Mouse (Mus musculus) CD4-positive helper T cell, adult 2 months (primary cell): ENCODE data around the gene Akap8.

Experiments
- DNase-seq: peaks from one replicate; pipeline ENCODE4 v3.0.0-alpha.2; 2012; ENCODE audit warnings: low read depth, missing footprints, low spot score

Akap8 gene

DNA sequence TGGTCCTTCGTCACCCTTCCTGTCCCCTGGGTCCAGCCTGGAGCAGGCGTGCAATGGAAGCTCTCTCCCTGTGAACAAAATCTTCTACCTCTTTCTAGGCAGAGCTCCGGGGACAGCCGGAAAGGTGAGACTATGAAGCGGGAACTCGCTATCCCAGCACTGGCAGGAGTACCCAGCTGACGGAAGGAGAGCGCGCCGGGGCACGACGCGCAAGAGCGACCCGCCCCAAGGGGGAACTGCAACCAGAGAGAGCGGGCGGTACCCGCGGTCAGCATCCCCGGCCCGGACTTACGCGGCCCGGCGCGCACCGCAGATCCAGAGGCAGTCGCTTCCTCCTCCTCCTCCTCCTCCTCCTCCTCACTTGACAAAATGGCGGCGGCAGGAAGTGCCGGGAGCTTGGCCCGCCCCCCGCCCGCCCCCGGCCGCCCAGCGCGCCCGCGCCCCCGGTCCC lies 37.2 kb downstream of the Akap8 start:
- DNase-seq, result peak; percentile 86

DNA sequence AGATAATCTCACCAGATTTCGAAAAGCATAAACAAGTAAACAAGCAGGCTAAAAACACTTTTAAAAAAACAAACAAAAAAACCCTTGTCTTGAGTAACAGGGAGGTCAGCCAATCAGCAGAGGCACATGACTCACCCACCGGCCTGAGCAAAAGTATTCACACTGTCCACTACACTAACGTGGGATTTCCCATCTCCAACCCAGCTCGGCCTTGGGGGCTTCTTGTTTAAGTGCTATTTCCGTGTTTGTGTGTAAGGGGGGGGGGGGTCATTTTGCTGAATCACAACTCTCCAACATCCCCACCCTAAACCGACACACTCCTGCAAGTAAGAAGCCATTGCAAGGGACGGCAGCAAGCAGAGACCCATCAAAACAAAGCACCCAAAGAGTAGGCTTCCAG lies 37.7 kb downstream of the Akap8 start:
- no peak for DNase-seq

DNA sequence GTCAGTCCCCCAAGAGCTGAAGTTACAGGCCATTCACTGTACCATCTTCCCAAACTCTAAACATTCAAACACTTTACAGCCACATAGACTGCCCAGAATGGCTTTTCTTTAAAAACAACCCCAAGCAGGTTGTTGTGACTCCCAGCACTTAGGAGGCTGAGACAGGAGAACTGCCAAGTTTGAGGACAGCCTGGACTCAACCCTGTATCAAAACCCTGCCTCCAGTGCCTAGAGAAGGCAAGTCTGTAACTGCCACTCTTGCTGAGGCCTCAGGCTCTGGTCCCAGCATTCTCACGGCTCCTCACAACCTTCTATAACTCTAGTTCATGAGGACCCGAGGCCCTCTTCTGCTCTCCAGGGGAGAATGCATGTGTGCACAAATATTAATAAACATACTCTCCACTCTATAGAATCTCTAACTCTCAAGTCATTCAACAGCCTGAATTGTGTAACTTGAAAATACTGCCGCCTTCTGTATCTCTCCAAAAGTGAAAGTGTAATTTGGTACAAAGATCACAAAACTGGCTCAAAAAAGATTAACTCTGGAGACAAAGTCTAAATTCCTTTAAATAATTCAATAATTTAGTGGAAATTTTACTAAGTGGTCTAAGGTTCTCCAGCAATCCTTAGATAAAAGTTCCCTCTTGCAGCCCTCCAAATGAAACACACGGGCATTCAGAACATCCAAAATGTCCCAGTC lies 39.3 kb downstream of the Akap8 start:
- DNase-seq, result peak; percentile 26

DNA sequence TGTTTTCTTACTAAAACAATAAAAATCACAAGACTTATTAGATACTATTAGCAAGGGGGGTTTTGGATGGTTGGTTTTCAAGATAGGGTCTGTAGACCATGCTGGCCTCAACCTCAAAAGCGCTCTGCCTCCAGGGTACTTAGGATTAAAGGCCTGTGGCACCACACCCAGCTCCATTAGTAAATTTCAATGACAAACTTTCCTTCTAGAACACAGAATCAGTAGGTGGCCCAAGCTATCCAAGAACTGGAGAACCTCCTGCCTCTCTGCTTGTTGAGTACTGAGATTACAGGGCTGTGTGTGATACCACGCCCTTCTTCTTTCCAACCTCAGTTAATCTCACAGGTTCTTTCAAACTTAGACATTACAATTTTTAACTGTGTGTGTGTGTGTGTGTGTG lies 39.9 kb downstream of the Akap8 start:
- peak; percentile 32 for DNase-seq

DNA sequence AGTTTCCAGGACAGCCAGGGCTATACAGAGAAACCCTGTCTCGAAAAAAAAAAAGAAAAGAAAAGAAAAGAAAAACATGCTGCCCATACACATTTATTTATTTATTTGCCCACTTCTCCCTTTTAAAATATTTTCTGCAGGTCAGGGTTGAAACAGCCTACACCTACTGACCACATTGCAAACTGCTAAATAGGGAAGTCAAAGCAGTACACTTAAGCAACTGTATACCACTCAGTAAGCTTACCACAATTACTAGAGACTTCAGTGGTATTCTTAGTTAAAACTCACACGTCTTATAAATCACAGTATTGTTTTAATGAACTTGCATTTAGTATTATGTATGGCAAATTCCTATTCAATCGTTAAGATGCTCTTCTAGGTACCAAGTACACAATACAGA lies 40.5 kb downstream of the Akap8 start:
- DNase-seq, result no peak

DNA sequence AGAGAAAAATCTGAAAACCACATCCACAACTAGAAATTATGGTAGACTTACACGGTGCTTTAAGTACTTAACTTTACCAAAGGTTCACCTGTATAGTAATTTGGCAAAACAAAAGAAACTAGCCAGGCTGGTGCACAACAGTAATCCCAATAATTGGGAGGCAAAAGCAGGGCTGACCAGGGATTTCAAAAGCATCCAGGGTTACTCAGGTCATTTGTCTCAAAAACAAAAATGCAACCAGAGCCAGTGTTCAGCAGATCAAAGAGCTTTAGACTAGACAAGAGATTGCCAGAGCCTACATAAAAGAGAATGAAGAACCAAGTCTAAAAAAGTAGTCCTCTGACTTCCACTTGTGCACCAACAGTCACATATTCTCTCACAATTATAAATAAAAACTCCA lies 43.8 kb downstream of the Akap8 start:
- peak; percentile 40 for DNase-seq

DNA sequence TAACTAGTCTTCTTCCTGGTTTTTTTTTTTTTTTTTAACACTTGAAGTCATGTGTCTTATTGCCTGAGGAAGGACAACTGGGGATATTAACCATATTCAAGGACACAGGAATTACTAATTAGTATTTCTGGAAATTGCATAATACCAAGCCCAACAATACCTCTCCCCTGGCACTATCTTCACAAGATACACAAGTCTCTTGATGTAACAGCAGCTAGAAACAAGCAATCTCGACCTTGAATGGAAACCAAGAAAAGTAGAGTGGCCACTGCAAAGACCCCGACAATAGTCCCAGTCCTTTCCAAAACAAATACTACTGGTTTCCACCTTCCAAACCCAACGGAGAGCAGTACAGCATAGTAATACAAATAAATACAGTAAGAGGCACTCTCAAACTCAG lies 45.5 kb downstream of the Akap8 start:
- DNase-seq, result no peak

DNA sequence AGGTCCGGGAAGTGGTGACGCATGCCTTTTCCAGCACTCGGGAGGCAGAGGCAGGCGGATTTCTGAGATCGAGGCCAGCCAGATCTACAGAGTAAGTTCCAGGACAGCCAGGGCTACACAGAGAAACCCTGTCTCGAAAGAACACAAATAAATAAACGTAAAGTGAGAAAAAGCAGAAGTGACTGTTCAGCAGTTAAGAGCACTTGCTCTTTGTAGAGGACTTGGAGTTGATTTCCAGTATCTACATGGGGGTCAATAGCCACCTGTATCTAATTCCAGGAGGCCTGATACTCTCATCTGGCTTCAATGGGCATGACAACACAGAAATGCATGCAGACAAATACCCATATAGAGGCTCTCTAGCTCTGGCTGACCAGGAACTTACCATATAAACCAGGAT lies 51.9 kb downstream of the Akap8 start:
- no peak for DNase-seq

DNA sequence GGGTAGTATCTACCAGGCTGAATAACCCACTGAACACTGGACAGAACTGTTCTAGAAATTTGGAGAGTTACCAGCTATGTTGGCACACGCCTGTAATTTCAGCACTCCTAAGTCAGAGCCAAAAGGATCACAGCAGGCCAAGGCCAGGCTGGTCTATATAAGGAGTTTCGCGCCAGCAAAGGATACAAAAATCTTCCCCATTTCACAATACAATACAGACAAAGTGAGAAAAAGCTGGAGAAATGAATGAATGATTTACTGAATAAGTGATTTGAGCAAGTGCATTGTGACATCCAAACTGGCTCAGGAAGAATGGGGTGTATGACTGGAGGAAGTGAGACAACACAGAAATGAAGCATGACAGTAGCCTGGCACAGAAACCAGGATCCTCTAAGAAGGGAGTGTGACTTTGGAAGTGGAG lies 52.5 kb downstream of the Akap8 start:
- no peak for DNase-seq

DNA sequence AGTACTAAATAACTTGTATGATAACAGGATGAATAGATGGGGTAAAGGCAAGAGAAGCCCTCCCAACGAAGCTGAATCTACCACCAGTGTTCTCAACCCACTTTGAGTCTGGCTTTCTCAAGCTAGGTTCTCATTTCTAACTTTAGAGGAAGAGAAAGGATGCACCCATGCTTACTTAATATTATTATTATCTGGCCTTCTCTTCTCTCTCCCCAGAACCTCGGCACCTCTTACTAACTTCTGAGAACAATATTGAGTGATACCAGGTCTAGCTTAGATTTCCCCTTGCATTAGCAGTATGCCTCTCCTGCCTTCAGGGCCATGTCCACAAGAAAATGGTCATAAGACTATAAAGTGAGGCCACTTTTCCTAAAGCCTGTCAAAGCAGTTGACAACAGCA lies 52.9 kb downstream of the Akap8 start:
- no peak for DNase-seq

DNA sequence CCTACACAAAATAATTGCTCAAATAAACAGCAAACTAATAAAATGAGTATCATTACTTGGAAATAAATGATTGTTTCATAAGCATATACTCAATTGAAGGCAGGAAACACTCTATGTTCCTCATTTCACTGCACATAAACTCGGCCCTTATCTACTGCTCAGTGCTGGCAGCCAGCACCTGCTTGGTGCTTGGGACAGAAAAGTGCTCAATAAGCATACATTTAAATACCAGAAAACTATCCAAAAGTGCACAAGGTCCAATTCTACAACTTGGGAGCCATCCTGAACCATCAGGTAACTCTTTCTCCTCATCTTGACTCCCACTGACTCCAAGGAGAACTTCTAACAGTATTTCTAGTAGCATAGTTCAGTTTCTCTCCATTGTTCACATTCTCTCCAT lies 53.4 kb downstream of the Akap8 start:
- no peak for DNase-seq

DNA sequence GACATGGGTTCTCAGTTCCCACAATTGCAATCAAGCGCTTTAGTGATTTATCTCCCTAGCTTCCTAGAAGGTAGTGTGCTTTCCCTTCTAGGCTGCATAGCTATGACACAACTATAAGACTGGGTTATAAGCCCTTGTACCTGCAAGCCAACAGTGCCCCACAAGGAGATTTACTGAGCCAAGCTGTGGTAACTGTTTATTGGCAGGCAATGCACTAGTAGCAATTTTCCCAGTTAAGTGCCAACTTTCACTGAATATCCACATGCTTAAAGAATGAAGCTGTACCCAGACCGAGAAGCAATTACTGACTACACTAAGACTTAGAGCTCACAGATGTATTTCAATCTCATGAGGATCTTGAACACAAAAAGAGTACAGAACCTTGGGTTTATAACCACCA lies 57.4 kb downstream of the Akap8 start:
- DNase-seq, result no peak

DNA sequence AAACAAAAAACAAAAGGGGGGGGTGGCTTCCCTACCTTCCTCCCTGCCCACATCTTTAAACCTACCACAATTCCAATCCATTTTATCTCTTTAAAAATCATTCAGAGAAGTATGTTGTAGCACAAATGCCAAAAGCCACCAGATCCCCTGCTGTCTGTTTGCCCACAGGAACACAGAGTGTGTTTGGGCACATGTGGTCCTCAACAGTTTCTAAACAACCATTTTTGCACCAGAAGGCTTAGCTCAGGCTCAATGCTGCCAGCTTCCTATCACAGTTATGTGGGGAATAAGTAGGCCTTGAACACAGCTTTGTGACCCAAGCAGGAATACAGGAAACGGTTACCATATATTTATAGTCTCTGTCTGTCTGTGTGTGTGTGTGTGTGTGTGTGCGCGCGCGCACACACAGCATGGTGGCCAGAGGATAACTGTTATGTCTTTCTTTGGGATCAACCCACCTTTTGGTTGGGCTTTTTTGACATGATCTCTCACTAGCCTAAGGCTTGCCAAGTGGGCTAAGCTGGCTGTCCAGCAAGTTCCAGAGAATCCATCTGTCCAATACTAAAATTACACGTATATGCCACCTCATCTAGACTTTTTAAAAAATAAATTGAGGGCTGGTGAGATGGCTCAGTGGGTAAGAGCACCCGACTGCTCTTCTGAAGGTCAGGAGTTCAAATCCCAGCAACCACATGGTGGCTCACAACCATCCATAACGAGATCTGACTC lies 58.0 kb downstream of the Akap8 start:
- no peak for DNase-seq

DNA sequence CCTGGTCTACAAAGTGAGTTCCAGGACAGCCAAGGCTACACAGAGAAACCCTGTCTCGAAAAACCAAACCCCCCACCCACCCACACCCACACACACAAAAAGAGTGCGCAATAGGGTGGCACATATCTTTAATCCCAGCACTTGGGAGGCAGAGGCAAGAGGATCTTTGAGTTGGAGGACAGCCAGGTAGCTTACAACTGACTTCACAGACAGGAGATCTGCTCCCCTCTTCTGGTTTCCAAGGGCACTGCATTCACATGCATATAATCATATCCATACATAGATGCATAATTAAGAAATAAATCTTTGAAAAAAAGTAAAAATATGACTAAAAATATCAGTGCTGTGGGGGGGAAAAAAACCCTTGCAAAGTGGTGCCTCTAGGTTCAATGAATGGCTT lies 62.2 kb downstream of the Akap8 start:
- DNase-seq, result no peak

DNA sequence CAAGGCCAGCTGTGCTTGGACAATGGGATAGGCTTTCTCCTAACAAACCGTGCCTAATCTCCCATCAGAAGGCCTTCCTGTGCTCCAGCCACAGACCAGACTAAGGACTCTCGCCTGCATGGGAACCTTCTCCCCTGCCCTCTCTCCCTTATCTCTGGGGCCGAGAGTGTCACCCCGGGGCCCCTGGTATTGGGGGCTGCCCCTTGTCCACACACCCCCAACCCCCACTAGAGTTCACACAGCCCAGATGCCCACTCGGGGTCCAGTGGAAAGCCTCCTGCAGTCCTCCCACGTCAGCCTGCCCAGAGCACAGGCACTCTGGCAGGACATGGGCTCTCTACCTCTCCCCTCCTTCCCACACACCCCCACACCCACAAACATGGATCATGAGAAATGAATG lies 63.1 kb downstream of the Akap8 start:
- no peak for DNase-seq

DNA sequence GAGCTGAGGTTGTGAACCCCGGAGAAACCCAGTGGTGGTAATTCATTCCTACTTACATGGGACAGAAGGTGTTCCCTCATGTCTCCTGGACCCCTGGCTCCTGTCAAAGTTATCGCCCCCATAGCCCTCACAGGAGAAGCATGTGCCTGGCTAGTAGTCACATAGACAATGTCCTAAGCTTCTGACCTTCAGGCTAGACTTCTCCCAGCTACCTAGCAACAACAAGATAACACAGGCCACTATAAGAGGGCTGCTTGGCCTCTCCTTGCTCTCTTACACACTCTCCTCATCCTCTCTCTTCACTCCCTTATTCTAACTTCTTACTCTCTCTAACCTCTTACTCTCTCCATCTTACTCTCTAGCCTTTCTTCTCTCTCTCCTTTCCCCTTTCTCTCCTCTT lies 63.6 kb downstream of the Akap8 start:
- no peak for DNase-seq

DNA sequence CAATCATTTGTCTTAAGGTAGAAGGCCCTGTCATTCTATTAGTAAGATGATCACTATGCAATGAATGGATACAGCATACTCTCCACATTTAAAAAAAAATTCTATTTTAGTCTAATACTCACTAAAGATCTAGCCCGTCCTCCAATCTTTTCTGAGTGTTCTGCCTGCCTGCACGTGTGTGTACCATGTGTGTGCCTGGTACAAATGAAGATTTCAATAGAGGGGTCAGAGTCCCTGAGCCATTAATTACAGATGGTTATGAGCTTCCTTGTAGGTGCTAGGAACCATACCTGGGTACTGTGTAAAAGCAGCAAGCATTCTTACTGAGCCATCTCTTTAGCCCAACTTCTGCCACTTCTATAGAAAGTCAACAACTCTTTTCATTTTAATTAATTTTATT lies 64.1 kb downstream of the Akap8 start:
- no peak for DNase-seq
